Mouse (Mus musculus) left cerebral cortex, postnatal 14 days (tissue): ENCODE data around the gene Tox2. TPM values are rescaled to one million over a fixed set of nuclear protein-coding genes. Genes with fewer than 3 reads are reported as not detected.

ENCODE experiments used
- DNase-seq, 2 experiments: peaks; one replicate each; pipeline ENCODE4 v3.0.0; 2021 to 2022; ENCODE audit warnings: low spot score in 2 of 2, mixed read lengths in 1 of 2
- intact Hi-C: fragments of 180-260 bp; cut with DNase I; formaldehyde crosslinking; loops from one replicate; pipeline ENCODE4 v1.15.1; 2025
- total RNA-seq, 2 experiments: library from RNA; stranded (reverse); gene quantifications; 2 replicates each; pipeline ENCODE4 v1.2.3; 2021

Tox2 gene
- total RNA-seq, 2 experiments from 2014 or later = 22.0 to 27.4 TPM

DNA sequence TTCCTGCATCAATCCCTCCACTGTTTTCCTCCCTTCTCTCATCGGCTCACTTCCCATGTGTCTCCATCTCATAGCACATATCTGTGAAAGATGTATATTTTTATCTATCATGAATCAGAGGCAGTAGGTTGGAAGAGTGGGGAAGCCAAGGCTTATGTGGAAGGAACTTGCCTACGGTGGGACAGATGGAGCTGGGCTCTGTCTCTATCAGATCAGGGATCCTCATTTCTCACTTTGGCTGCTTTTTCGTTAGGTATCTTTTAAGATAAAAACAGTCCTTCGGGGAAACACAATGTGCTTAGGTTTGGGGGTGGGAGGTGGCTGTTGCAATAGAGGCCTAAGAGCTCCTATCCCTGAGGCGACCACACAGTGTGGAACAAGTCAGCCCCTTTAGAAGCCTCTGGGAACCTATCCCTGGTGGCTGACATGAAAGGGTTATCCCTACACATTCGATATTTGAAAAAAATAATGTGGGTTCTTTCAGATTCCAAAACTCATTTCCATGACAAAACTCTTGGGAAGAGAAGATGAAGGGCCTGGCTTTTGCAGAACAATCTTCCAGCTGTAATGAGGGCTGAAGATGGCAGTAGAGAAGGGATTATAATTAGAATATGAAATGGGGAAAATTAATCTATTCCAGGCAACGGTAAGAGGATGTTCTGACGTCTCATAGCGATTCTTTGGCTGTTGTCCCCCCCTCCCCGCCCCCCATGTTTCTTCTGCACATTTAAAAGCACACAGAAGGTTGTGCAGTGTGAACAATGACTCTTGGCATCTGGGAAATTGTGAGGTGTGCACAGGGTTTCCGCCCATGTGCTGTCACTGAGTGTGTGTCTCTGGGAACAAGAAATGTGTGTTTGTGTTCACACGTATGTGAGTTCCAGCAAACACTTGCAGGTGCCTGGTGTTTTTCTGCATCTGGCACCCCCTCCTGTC lies 41.3 kb downstream of the Tox2 start:
- peak; percentile 29 to 47 for DNase-seq
- intact Hi-C loops = loop anchor here (10.0 kb wide), 1 partner anchor 61 kb away; no protein-coding TSS in a partner anchor

DNA sequence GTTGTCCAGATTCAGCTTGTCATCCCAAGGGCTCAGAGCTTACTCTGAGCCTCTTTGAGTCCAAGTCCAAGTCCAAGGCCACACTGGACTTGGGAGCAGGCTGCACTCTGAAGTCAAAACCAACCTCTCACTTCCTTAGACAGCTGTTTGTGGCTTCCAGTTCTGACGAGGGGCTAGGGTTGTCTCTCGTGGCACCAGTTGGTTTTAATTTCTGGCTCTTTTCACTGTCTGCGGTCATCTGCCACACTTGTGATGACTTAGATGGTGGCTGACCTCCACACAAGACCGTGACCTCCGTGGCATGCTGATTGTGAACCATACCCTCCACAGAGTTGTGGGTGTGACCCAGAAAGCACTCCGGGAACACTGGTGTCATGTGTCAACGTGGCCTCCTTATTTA lies 46.0 kb downstream of the Tox2 start:
- intact Hi-C loops = loop anchor here (10.0 kb wide), 1 partner anchor 56 kb away; no protein-coding TSS in a partner anchor
- DNase-seq = no peak

DNA sequence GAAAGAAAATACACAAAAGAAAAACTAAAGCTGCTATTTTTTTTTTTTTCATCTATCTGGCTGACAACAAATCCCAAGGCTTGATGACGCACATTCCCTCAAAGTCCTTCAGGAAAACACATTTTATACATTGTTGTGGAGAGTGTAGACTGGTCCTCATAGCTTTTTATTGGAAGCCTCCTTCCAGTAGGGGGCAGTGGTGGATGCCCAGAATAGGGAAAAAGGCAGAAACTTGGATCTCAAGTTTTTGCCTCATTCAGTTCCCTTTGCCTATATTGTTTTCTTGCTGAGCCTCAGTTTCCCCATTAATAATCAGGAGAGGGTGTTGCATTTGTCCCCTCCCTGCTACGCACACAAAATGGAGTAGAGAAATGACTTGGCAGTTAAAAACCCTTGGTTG lies 49.7 kb downstream of the Tox2 start:
- no peak for DNase-seq
- intact Hi-C loops = no loop called here

DNA sequence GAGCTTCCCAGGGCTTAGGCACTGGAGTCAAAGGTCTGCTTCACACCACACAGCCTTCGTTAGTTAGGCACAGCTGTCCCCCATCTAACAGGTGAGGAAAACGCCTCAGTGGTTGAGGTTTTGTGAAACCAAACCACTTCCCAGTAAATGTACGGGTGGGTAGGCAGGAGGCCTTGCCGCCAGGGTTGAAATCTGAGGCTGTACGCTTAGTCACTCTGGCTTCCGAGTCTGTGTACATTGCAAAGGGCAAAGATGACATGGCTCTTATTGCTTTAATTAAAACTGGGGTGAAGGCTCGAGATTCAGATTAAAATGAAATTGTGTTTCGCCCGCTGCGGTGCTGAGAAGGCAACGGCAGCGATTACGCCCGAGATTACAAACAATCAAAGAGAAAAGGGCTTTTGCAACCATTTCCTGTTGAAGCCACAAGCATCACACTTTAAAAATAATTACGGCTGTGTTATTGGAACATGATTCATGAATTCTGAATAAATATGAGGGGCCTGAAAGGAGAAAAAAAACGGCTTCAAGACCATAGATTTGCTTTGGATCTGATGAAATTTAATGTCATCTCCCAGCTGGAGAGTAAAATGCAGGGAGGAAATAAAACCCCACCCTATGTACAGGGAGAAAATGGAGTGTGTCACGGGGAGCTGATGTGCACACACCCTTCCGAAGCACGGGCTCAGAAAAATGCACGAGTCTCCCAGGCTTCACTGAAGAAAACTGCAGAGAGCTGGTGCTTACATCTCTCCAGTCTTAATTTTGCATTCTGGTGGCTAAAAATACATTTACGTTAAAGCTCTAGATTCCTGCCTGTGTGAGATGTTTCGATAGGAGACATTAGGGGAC lies 50.5 kb downstream of the Tox2 start:
- intact Hi-C loops = no loop called here

DNA sequence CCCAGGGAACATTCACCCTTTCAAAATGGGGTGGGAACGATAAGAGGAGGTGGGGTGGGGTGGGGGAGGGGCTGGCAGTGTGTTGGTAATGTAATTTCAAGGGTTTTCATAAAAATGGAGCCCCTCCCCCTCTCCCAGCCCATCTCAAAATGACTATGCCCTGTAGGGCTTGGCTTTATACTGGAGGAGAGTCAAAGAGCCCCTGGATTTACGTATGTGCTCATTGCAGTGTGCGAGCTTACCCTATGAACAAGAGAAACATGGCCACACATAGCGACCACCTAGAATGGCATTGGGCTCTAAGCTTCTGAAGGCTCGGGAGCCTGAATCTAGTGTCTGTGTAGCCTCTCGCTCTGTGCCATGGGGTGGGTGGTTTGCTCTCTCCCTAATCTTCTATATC lies 51.3 kb downstream of the Tox2 start:
- intact Hi-C loops = no loop called here
- no peak for DNase-seq

More for the DNA sequence above, 50.5 kb downstream of the Tox2 start:
- peak; percentile 46 to 68 for DNase-seq

DNA sequence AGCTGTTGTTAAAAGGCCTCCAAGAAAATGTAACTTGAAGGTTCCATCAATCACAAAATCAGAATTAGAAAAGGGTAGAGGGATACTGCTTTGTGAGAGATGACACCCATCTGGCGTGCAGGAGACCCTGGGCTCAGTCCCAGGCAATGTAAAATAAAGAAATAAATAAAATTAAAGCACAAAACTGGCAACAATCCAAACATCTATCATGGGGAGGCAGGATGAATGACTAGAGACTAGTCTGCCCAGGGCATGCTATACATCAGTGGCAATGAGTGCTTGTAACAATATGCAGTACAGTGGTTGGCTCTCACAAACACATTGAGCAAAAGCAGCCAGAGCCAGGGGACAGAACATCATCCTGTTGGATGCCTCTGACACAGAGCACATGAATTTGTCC lies 53.8 kb downstream of the Tox2 start:
- intact Hi-C loops = no loop called here

DNA sequence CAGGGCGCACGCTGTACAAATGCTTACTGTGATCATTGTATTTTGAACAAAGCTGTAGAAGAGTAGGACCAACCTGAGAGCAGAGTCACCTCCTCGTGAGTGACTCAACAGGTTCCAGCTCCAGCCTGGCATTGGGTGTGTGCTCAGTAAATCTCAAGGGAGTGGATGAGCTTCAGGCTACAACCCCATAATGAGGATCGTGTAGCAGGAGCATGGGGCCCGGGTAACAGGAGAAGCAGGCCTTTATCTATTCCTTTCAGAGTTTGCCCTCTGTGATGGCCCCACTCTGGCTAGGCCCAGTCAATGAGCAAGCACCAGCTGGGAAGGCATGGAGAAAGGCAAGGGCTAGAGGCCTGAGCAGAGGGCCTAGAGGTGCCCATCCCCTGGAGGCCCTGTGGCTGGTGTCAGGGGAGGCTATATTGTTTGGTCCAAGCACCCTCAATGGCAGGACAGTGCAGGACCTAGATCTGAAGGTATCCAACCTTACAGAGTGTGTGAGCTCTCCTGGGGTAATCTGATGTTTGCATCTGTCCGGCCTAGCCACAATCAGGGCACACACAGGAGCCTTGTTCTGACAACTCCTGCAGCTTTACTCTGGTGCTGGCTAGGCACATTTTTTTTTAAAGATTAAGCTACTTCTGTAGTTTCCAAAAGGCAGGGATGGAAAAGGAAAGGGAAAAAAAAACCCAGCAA lies 58.6 kb downstream of the Tox2 start:
- DNase-seq = no peak
- intact Hi-C loops = no loop called here

More for the DNA sequence above, 53.8 kb downstream of the Tox2 start:
- DNase-seq = no peak

DNA sequence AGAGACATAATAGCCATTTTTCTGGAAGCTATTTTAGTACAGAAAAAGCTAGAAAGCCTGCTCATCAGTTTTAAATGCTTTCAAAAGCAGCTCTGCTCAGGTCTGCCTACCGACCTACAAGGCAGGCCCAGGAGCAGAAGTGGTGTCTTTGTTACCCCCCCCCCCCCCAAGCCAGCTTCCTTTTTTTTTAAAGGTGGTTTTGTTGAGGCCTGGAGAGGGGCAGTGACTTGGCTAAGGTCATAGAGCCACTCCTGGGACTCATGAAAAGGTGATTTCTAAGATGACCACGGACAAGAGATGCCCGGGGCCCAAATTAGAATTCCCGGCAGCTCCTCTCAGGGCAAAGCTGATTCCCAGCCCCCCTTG lies 59.1 kb downstream of the Tox2 start:
- intact Hi-C loops = no loop called here
- DNase-seq = no peak

DNA sequence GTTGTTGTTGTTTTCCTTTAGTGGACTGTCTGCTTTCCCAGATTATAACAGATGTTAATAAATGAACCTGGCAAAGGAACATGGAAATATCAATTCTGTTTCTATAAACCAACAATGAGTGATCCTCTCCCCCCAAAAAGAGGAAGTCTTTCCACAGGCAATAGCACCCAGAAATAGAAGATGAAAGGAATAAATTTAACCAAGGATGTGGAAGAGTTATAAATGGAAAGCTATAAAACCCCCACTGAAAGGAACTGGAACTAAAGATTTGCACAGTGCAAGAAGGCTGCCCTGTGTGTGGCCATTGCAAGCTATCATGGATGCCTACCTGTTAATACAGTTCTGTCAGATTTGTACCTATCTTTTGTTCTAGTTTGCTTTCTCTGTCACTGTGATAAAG lies 64.2 kb downstream of the Tox2 start:
- intact Hi-C loops = no loop called here
- DNase-seq = no peak

DNA sequence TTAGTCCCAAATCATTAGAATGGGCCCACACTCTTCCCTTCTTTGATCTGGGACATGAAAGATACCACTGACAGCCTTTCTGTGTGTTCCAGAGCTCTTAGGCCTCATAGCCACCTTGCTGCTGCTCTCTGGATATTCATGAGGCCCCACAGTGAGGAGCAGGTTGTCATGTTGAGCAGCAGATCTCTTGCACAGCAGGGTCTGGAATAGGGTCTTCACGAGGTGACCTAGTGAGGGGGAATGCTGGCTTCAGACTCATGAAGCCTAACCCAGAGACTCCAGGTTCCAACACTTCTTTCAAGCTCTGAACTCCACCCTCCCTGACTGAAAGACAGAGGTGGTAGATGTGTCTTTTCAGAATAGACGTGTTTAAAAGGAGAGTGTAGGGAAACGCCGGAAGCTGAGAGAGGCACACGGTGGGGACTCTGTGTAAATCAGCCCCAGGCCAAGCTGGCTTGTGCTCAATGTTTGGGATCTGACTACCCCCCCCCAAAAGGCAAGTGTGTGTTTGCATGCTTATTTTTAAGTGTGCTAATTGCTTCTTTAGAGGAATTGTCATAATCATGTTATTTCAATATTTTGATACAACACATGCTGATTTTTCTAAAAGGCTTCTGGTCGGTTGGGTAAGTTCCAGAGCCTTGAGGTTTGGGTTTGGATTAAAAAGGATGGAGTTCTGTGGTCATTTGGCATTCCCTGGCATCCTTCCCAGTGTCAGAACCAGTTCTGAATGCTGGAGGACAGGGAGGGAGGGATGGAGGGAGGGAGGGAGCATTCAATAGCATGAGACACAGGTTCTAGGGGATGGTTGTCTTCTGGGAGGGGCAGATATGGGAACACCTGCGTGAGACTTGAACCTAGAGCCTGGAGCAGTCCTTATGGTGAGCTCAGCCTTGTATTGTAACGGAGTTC lies 68.9 kb downstream of the Tox2 start:
- intact Hi-C loops = no loop called here
- DNase-seq = no peak

DNA sequence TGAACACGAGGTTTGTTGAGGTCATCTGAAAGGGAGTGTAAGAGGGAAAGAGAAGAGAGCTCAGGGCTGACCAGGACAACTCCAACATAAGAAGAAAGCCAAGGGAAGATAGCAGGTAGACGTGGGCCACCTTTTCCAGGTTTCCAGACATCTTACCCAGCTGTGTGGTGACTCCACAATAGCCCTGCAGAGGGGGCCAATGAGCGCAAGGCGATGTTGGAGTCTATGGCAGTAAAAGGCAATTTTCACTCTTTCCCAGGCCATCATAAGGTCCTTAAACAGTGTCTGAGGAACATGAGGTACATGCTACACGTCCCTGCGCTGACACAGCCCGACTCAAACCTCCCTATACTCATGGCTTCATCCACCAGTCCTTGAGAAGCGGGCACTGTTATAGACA lies 70.9 kb downstream of the Tox2 start:
- intact Hi-C loops = no loop called here
- no peak for DNase-seq

DNA sequence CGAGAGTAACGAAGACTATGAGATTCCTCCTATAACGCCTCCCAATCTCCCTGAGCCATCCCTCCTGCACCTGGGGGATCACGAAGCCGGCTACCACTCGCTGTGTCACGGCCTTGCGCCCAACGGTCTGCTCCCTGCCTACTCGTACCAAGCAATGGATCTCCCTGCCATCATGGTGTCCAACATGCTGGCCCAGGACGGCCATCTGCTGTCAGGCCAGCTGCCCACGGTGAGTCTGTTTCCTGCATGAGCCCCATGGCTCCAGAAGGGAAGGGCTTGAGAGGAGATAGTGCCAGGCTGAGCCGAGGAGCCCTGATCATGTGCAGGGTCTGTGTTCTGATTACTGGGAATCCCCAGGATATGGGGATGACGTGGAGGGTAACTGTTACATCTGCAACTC lies 73.1 kb downstream of the Tox2 start:
- no peak for DNase-seq
- intact Hi-C loops = no loop called here

DNA sequence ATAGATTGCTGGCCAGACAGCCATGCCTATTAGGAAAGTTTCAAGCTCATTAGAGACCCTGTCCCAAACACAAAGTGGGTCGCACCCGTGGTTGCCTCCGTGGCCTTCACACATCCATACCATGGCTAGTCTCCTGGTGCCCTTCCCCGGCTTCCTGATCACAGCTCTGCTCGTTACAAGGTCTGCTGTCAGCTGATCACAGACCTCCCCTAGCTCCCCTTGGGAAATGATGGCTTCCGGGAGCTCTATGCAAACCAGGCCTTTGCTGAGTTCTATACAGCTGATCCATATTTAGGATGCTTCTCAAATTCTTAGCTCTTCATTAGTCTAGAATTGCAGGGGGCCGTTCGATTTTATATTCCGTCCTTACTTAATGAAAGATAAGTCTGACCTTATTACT lies 75.1 kb downstream of the Tox2 start:
- intact Hi-C loops = no loop called here
- no peak for DNase-seq

DNA sequence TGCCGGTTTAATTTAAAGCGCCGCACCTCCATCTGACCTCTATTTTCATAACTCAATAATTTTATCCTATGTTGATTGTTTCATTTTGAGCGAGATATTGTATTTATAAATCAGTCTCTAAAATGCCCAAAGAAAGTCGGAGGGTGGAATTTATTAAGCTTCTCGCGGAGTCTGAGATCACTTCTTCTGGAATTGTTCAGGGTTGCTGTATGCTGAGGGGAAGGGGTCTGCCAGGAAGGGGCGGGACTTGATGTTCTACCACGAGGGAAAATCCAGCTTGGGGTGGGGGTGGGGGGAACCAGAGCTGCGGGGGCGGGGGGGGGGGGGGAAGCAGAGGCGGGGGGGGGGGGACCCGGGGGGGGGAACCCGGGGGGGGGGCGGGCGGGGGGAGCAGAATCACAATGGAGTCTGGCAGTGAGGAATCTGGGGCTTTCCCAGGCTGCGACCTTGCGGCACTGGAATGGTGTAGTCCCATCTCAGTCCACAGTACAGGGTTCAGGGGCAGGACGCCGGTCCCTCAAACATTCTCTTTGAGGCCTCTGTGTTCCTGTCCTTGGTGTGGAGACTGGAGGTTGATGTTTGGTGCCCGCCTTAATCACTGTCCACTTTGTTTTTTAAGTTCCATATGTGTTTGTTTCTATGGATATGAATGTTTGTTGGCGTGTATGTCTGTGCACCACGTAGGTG lies 77.9 kb downstream of the Tox2 start:
- DNase-seq = no peak
- intact Hi-C loops = no loop called here

DNA sequence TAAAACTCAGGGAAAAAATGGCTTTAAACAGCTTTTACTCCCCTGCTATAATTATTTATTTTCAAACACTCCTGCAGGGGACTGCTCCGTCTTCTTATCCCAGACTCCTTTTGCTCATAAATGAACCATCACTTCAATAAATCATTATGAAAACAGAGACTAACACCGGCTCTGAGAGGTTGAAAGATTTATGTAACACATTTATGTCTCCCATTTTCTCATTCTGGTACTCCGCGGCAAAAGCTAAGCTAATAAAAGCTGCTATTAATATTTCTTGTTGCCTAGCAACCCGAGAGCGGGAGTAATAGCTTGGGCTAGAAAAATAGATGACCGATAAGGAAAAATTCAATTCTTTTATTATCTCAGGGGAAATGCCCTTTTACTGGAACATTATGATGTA lies 81.9 kb downstream of the Tox2 start:
- intact Hi-C loops = no loop called here

DNA sequence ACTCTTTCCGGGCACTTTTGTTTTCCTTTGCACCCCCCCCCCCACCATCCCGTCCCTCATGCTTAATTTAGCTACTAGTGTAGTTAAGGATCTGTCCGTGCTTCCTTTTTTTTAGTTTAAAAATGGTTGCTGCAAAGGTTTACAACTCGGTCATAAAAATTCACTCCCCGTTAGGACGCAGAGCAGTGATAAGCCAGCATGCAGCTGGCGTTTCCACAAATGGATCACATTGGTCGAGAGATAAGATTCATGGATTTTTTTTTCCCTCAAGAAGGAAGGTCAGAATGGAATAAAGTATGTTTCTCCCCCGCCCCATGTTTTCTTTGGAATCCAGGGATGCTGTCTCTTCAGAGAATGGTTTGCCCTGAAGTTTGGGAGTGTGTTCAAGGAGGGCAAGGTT lies 82.4 kb downstream of the Tox2 start:
- intact Hi-C loops = no loop called here
- no peak for DNase-seq

More for the DNA sequence above, 81.9 kb downstream of the Tox2 start:
- DNase-seq = no peak

DNA sequence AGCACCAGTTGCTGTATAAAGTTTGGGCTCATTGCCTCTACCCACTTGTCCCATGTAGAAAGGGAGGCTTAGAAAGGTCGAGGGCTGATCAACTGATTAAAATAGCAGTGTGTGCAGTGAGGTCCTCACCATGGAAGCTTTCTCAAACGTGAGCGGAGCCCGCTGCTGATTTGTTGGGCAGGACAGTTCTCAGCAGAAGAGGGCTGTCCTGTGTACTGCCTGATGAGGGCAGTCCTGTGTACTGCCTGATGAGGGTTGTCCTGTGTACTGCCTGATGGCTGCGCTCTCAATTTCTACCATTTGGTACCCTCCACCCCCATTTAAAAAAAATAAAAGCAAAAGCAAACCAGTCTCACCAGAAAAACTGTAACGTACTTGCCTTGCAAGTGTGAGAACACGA lies 82.8 kb downstream of the Tox2 start:
- intact Hi-C loops = no loop called here
- no peak for DNase-seq

DNA sequence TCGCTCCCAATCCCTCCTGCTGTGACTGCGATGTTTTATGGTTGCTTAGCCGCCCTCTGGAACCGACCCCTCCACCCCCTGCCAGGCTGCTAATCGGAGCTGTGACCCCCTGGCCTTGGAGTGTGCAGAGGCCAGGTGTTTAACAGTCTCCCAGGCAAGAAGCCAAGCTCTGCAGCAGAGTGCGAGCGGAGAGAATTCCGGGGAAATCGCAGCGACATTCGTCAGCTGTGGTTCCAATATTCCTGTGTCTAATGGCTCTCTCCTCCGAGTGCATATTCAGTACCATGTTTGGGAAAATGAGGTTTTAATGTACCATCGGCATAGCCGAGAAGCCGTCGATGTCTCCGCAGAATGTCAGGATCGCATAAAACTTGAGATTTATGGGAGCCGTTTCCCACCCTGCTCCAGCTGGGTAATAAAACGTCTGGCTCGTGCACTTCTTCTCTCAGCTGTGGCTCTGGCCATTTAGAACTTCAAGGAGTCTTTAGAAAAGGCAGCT lies 86.0 kb downstream of the Tox2 start:
- intact Hi-C loops = no loop called here
- DNase-seq = peak in 1 of 2 experiments; percentile 17
